21 mouse cellular contexts compared by ENCODE assay signal in the genomic region with DNA sequence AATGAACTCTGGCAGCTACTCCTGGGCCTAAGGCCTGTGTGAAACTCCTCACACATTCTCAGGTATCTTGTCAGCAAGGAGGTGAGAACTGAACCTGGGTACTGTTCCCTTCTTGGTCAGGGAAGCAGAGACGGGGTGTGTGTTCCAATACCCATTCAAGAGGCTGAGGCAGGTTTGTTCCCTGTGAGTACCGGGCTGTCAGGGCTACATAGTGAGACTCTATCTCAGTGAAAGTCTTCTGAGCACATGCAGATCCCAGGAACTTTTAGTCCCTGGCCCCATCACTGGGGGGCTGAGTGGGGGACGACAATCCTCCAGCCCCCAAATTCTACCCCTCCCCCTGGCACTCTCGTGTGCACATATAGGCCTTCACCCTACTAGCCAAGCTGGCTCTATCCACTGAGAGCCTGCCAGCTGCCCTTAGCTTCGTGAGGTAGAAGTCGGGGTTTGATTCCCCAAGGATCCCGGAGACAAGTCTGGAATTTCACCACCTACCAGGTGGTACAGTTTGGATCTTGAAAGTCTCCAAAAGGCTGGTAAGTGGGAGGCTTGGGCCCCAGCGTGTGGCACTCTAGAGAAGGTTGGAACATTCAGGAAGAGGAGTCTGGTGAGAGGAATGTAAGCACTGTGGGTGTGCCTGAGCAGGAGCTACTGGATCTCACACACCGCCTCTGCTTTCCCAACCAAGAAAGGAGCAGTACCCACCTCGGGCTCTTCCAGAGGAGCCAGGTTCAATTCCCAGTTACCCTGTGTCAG. TPM values are rescaled to one million over a fixed set of nuclear protein-coding genes. Genes with fewer than 3 reads are reported as not detected.
"Had no signal": no experiment of that assay in that cellular context is flagged by ENCODE, and none has a peak within 500 bp of the region (broad histone marks: within the 10 kb centered on the region; RNA-seq: fewer than 3 reads in every experiment).

No protein-coding gene starts in this region.

- H3K9me3 ChIP-seq: limb, embryonic 12.5 days; limb, embryonic 15.5 days; liver, embryonic 15.5 days; lung, embryonic 15.5 days; midbrain, embryonic 12.5 days; midbrain, embryonic 15.5 days; neural tube, embryonic 12.5 days; neural tube, embryonic 15.5 days had no signal

- H3K27me3 ChIP-seq: limb, embryonic 12.5 days; limb, embryonic 15.5 days; liver, embryonic 15.5 days; lung, embryonic 15.5 days; midbrain, embryonic 12.5 days; midbrain, embryonic 15.5 days; neural tube, embryonic 12.5 days; neural tube, embryonic 15.5 days had no signal

- H3K4me2 ChIP-seq: limb, embryonic 12.5 days; limb, embryonic 15.5 days; liver, embryonic 15.5 days; lung, embryonic 15.5 days; midbrain, embryonic 12.5 days; midbrain, embryonic 15.5 days; neural tube, embryonic 12.5 days; neural tube, embryonic 15.5 days had no signal

- H3K36me3 ChIP-seq: limb, embryonic 12.5 days; limb, embryonic 15.5 days; liver, embryonic 15.5 days; lung, embryonic 15.5 days; midbrain, embryonic 12.5 days; midbrain, embryonic 15.5 days; neural tube, embryonic 12.5 days; neural tube, embryonic 15.5 days had no signal

- ATAC-seq: midbrain, embryonic 15.5 days had no signal

- H3K4me1 ChIP-seq: limb, embryonic 12.5 days; midbrain, embryonic 12.5 days; midbrain, embryonic 15.5 days; neural tube, embryonic 12.5 days; neural tube, embryonic 15.5 days had no signal

- DNase-seq: kidney, adult 18-20 months; kidney, adult 9 months; kidney, postnatal 14 days; kidney, postnatal 4 days; left cerebral cortex, postnatal 4 days; lung, adult 18-20 months; lung, postnatal 10 days; lung, postnatal 36 days; right cerebral cortex, adult 18-20 months; right cerebral cortex, postnatal 14 days; right cerebral cortex, postnatal 4 days; thymus, postnatal 25 days had no signal

- H3K9ac ChIP-seq: limb, embryonic 12.5 days; limb, embryonic 15.5 days; liver, embryonic 15.5 days; lung, embryonic 15.5 days; midbrain, embryonic 12.5 days; midbrain, embryonic 15.5 days; neural tube, embryonic 12.5 days; neural tube, embryonic 15.5 days had no signal

- H3K4me3 ChIP-seq: limb, embryonic 12.5 days; limb, embryonic 15.5 days; liver, embryonic 15.5 days; lung, embryonic 15.5 days; midbrain, embryonic 12.5 days; midbrain, embryonic 15.5 days; neural tube, embryonic 12.5 days; neural tube, embryonic 15.5 days had no signal

- H3K27ac ChIP-seq: limb, embryonic 12.5 days; limb, embryonic 15.5 days; lung, embryonic 15.5 days; midbrain, embryonic 12.5 days; midbrain, embryonic 15.5 days; neural tube, embryonic 12.5 days; neural tube, embryonic 15.5 days; stomach, postnatal 0 days had no signal

RNA-seq across cellular contexts. Expression of gene Gp9, which starts 2.9 kb away (rescaled TPM):
- total RNA-seq: left cerebral cortex, postnatal 4 days had no signal
